Mouse (Mus musculus) T-helper 1 cell (primary cell): Measurements from ENCODE around the gene Gm44790.
"Not testable (repeated sequence)": the region's sequence is repeated elsewhere in the genome, so short reads cannot be mapped to it uniquely, and the experiment has no call there.

Experiments used
- in situ Hi-C: fragments of 300-600 bp; cut with MboI, MseI; formaldehyde crosslinking; loops from one replicate; pipeline ENCODE4 v1.15.1; 2025; ENCODE audit warnings: high pct_unique_total_duplicates

Gm44790 gene

DNA sequence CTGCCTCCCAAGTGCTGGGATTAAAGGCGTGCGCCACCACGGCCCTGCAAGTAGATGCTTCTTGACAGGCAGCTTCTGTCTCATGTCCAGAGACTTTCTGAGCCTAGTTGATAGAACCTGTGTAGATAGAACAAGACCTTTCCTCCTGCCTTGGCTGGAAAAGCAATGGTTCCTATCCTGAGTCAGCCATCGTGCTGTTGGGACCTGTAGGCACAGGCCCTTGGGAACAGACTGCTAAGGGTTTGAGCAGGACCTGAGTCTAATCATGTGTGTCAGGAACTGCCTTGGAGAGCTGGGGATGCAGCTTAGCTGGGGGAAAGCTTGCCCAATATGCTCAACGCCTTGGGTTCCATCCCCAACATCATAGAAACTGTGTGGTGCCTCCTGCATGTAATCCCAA, 47.6 kb downstream of the Gm44790 start:
- in situ Hi-C loops: no loop called here

DNA sequence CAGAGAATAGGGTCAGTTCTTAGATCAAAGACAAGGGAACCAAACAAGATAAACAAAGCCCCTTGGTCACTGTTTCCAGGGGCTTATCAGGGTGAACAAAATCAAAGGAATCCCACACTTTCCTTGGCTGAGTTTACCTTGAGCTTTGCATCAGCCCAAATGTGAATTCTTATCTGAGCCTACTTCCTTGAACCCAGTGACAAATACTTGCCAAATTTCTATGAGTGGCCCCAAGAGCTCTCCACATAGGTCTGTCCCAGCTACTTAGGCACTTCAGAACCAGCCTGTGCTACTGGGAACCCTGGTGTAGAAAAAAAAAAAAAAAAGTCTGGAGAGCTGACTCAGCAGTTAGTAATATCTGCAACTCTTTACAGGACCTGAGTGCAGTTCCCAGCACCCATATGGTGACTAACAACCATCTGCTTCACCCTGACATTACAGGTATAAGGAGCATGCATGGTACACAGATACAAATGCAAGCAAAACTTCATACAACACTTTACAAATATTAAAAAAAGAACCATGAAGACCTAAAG, 48.3 kb downstream of the Gm44790 start:
- in situ Hi-C loops: loop anchor here (5.0 kb wide), 1 partner anchor 38 kb away; no protein-coding TSS in a partner anchor

DNA sequence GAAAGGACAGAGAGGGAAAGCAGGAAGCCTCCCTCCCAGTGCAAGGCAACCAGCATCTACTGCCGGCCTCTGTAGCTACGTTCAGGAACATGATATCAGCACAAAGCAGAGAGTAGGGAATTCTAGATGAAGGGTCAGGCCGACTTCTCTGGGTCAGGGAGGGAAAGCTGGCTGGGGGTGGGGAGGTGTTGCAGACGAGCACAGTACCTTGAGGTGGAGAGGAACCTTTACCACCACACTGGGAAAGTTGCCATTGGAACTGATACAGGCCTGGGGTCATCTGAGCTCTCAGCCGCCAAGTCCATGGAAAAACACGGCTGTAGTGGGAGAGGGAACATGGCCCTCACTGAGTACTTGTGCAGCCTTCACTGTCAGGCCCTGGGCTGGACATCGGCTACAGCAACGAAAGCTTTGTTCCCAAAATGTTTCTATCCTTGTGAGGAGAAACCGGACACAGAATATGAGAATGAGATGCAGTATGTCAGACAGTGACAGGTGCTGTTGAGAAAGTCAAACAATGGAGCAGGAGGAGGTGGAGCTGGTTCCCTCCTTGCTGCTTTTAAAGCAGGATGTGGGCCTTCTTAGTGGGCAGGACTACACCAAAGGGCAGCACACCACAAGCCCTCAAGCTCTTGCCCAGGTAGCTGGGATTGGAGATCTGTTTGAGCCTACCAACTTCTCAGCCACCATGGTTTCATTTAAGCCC, 49.2 kb downstream of the Gm44790 start:
- in situ Hi-C loops: loop anchor here (5.0 kb wide), 1 partner anchor 37 kb away; no protein-coding TSS in a partner anchor

DNA sequence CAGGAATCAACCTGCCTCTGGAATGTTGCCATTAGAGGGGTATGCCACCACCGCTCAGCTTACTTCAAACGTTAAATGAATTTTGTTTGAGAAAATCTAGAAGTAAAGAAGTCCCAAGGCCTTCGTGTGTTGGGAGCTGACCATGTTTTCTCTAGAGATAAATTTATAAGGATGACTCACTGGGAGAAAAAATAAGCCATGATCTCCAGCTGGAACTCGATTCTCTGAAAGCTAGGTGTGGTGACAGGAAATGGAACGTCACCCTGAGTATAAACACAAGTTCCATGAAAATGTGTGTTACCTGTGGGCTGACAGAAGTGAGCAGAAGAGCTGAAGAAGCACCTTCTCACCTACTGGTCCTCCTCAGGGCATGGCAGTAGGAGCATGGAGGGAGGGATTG, 50.5 kb downstream of the Gm44790 start:
- in situ Hi-C loops: loop anchor here (5.0 kb wide), 1 partner anchor 35 kb away; no protein-coding TSS in a partner anchor

DNA sequence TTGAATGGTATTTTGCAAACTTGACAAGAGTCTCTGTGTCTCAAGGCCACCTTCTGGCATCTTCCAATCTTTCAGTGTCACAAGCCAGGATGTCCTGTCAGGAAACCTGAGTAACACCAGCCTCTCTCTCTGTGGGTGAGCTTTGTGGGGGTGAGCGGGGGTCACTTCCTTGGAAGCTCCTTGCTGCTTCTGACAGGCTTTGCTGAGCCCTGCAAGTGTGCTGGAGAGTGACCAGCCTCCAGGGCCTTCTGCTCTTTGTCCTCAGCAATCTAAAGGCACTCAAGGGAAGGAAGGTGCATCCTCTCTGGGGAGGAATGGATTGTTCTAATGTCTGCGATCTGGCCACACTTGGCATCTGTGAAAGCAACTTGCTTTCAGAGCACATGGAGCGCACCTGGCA, 52.9 kb downstream of the Gm44790 start:
- in situ Hi-C loops: loop anchor here (5.0 kb wide), 1 partner anchor 33 kb away; no protein-coding TSS in a partner anchor

DNA sequence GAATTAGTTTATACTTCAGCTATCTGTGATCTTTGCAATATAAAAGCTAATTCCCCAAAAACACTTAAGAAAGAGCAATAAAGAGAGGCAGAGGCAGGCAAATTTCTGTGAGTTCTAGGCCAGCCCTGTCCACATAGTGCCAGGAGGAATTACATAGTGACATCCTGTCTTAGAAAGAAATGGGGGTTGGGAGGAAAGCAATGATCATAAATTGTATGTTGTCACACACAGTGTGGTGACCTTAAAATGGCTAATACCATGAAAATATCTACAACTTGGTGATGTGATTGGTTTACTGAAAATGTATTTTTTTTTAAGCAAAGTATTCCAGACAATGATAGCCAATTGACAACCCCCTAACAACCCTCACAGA, 53.3 kb downstream of the Gm44790 start:
- in situ Hi-C loops: loop anchor here (5.0 kb wide), 1 partner anchor 32 kb away; no protein-coding TSS in a partner anchor

DNA sequence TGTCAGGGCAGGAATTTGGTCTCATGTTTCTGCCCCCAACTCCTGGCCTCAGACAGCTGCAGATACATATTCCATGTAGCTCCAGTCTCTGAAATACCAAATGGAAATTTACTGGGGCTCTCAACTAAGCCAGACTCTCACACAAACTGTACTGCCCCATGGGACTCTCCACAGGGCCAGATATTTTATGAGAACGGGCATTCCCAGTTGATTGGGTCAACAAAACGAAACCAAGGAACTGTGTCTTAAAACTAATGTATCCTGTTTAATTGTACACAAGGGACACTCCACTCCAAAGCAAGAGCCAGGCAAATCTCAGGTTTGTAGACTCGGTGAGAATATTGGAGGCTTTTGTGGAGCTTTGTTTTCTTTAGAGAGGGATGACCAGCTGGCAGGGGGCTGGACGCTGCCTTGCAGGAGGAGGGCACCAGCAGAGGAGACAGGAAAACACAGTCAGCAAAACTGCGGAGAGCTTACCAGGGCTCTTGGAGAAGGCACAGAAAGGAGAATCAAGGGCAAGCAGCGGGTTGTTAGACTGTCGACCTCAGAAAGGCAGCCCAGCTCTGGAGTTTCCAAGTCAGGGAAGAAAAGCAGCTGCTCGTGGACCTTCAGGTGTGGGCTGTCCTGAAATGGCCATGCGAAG, 53.9 kb downstream of the Gm44790 start:
- in situ Hi-C loops: no loop called here

DNA sequence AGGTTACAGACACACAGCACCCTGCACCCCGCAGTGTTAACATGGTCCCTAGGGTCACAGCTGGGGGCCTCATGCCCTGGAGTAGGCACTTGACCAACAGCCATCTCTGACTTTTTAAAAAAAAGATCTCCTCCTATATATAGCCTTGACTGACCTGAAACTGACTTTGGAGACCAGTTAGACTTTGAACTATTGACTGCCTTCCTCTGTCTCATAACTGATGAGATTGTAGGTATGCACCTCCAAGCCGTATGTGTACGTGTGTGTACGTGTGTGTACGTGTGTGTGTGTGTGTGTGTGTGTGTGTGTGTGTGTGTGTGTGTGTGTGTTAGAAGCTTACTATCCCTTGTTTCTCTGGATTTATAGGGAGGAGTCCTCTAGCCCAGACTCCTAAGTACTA, 55.4 kb downstream of the Gm44790 start:
- in situ Hi-C loops: no loop called here

DNA sequence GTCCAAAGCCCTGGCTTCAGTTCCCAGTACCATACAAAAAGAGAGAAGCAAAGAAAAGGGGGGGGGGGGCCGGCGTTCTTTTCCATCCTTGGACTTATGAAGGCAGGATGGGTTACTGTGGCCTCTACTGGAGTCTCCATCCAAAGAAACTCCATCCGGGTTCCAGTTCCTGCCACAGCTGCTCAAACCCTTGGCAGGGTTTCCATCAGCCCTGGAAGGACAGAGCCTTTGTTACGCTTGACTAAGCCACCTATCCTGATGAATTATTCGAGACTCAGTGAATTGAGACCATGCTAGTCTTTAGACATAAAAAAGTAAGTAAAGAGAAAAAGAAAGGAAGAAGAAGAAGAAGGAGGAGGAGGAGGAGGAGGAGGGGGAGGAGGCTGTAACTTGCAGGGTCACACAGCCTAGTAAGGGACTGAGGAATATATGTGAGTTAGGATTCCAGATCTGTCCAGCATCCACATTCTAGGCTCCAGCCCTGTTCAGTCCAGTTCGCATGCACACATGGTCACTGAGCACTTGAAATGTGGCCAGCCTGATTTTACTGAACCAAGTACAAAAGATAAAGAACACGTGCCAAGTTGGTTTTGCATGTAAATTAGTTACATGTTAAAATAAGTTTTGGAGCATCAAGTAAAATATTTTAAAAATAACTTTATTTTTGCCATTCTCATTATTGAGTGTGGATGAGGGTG, 59.6 kb downstream of the Gm44790 start:
- in situ Hi-C loops: no loop called here

DNA sequence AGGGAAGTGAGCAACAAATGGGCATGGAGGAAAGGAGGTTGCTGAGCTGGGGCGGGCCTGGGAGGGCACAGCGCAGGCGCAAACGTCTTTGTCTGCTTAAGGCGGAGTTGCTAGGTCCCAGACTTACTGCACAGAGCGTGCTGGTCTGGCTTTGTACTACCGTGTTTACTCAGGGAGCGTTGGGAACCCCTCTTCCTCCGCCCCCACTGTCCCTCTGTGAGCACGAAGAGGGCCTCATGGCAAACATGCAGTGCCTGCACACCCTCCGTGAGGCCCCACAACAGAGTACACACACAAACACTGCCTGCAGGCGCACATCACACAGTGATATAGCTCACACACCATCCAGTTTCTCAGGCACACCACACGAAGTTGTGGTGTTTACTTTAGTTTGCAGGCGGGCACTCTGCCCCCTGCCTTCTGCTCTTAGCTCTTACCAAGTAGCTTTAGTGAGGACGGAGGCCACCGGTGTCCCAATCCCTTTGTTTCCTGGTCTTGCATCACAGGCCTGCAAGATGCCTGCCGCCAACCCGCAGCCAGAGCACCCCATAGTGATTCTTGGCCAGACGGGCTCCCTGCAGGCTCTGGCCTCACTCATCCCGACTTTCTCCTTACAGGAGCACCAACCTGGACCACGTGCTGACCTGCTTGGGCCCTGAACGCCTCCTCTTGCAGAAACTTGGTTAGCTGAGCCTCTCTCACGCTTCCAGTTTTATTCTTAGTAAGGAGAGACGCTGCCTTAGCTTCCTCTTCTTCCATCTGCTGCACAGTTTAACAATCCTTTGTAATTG, 61.1 kb downstream of the Gm44790 start:
- in situ Hi-C loops: no loop called here

DNA sequence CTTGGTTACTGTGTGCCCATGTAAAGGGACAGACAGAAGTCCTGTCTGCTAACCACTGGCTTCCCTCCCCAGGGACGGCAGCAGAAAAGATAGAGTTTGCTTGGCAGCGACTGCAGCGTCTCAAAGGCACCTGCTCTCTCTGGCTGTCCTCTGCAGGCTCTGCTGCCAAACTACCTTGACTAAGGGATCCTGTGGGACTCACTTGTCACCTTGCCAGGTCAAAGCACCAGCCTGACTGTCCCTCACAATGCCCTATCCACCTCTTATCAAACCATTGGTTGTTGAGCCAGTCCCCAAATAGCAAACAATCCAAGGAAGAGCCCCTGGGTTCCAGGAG, 61.7 kb downstream of the Gm44790 start:
- in situ Hi-C loops: no loop called here

DNA sequence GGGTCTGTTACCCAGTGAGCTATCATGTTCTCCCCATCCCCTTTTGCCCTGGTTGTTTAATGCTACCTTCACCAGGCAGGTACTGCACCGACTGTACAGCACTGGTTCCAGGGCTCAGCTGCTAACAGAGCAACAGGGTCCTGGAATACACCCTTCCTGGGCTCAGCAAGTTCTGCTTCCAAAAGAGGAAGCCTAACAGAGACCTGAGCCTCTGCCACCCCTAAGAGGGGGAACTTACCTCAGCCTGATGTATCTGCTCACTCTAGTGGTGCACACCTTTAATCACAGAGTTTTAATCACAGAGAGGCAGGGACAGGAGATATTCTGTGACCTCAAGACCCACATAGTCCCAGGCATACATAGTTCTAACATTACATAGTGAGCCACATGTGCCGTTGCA, 63.5 kb downstream of the Gm44790 start:
- in situ Hi-C loops: no loop called here

DNA sequence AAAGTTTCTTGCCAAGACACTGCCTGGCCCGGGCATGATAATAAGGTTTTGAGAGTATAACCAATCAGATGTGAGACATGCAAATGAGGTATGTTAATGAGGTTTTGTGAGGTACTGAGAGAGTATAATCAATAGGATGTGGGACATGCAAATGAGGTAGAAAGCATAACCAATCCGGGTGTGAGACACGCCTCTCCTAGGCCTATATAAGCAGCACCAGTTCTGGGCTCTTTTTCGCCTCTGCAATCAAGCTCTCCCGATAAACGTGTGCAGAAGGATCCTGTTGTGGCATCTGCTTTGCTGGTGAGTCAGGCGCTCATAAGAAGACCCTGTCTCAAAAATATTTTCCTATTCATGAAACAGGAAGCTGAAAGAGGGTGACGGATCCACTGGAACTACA, 64.0 kb downstream of the Gm44790 start:
- in situ Hi-C loops: not testable (repeated sequence)

DNA sequence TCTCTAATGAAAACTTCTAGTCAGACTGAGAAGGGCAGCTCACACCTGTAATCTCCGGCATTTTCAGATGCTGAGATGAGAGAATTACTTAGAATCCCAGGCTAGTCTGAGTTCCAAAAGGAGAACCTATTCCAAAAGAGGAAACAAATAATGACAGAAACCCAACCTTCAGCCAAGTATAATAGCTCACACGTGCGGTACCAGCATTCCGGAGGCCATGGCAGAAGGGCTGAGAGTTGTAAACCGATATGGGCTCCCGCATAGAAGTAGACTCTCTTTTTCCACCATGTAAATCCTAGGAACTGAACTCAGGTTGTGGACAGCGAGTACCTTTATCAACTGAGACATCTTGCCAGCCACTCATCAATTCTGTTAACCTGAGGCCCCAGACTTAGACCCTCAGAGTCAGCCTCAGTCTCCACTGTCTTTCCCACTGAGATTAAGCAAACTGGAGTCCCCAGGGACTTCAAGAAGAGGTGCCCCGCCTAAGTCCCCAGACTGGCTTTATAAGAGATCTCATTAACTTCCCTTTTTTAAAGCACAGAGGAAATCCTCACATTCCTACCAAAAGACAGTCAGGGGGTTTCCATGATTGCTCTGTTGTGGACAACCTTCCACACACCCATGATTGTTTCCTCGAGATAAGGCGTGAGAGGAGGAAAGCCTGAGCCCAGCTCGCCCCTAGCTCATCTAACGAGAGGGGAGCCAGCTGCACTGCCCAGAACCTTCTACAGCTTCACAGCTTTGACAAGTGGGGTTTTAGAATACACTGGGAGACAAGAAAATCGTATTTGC, 67.2 kb downstream of the Gm44790 start:
- in situ Hi-C loops: no loop called here

DNA sequence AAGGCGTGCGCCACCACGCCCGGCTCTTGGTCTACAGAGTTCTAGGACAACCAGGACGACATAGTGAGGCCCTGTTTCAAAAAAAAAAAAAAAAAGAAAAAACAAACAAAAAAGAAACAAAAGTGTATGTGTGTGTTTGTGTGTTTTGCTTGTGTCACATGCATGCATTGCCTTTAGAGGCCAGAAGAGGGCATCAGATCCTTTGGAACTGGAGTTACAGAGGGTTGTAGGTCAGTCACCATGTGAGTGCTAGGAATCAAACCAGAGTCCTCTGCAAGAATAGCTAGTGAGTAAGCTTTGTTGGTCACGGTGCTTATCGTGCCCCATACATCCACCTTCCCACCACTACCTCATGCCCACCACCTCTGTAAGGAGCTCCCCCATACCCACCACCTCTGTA, 68.3 kb downstream of the Gm44790 start:
- in situ Hi-C loops: no loop called here
